Mouse (Mus musculus) erythroblast, embryonic 14.5 days (primary cell): Measurements from ENCODE around the gene Rad1.

ENCODE experiments used
- GATA1 ChIP-seq: IDR thresholded peaks from 2 replicates; pipeline ENCODE4 v1.6.1; 2012; ENCODE audit warnings: low read length, inconsistent platforms, mixed read lengths
- TAL1 ChIP-seq: IDR thresholded peaks from 3 replicates; pipeline ENCODE4 v1.6.1; 2012; ENCODE audit warnings: low read length, inconsistent platforms, mixed read lengths

GRCm38 (mm10) chr15:10470941-10471340, 14.9 kb upstream of the Rad1 start:
- TF ChIP-seq GATA1 = no peak
- TF ChIP-seq TAL1 = no peak
